Mouse (Mus musculus) stomach, postnatal 0 days (tissue): ENCODE results near the gene Stra6.

Experiments used
- CTCF ChIP-seq: IDR thresholded peaks from 2 replicates; pipeline ENCODE4 v1.5.1; 2016; ENCODE audit warnings: antibody characterized with exemption, low read depth, mild to moderate bottlenecking, moderate library complexity
- EP300 ChIP-seq: optimal IDR thresholded peaks from 2 replicates; pipeline ENCODE3; 2016; ENCODE audit warnings: antibody characterized with exemption

DNA sequence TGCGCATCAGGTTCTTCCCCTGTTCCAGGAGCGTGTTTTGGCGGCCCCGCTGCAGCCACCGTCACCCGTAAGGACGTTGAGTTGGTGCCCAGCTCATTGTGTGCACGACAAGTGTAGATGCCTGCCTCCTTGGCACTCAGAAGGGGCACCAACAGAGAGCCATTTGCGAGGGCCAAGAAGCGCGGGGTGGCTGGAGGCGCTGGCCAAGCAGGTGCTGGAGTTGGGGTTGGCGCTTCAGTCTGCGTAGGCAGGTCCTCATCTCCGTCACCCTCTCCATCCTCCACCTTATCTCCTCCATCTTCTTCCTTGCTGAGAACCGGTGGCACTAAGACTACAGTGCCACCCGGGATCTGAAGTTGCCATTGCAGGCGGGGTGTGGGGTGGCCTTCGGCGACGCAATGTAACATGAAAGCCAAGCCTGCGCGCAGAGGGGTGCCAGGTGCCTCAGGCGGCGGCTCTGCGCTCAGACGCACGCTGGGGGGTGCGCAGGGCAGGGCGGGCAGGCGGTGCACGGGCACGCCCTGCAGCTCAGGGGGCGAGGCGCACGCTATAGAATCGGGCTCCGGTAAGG is 135.3 kb downstream of the Stra6 start:
- TF ChIP-seq CTCF (no peak), EP300 (no peak)
